Mouse (Mus musculus): ENCODE data around the gene Trim43a. TPM values are rescaled to one million over a fixed set of nuclear protein-coding genes. Genes with fewer than 3 reads are reported as not detected.

The Trim43a gene
- polyA plus RNA-seq (2012; rRNA removed), result 0.08 TPM in 1 of 2 replicates, not detected in the other

GRCm38 (mm10) chr9:88580591-88580990 lies at the start of gene Trim43a:
Gene Trim43a, plus strand, starts transcription at chr9:88580891.

DNA sequence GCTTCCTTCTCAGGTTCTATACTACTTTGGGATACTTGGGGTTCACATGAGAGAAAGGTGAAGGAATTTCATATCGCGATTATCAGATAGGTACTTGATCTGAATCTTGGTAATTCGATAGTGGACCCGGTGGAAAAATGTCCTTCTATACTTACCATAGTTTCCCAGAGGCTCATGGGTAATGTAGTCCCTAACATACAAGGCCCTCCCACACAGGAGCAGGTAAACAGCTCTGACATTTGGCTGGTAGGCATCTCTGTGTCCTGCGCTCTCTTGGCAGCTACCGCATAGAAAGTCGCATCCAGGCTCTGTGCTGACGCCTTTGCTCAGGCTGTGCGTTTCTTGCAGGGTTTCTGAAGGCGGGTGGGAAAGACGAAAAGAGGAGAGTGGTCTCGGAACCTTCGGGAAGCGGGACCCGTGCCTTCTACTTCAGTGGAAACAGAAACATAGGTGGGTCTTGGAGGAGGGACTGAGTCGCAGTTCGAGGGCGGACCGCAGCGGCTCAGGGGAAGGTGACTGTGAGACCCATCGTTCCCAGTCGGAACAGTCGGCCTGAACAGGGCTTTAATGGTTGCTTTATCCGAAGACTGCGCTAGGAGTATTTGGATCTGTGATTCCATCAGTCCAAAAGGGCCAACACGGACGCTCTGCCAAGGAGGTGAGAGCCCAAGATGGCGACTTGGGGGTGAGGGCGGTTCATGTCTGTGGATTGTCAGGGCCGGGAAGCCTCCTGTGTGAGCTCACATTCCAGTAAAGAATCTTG lies 32.7 kb upstream of the Trim43a start, which contains the start of gene Zfp949:
Gene Zfp949, plus strand, starts transcription at position 170 of the 763 bp plus-strand sequence.

Other genes with a start within 250 kb of the Trim43a start
- 4.1 and 4.5 TPM in 2 replicates for gene Snx14, start 141.9 kb upstream of the Trim43a start, polyA plus RNA-seq (2012; rRNA removed)
- not detected in 2 replicates for gene Gm20537, start 124.3 kb upstream of the Trim43a start, polyA plus RNA-seq (2012; rRNA removed)
- 1.7 and 2.3 TPM in 2 replicates for gene Syncrip, start 98.3 kb upstream of the Trim43a start, polyA plus RNA-seq (2012; rRNA removed)
- 0.73 and 1.0 TPM in 2 replicates for gene Zfp949, start 32.9 kb upstream of the Trim43a start, polyA plus RNA-seq (2012; rRNA removed)
- 1.4 and 2.7 TPM in 2 replicates for gene Mthfsl, start 139.4 kb downstream of the Trim43a start, polyA plus RNA-seq (2012; rRNA removed)
- gene Bcl2a1d, start 151.0 kb downstream of the Trim43a start, polyA plus RNA-seq (2012; rRNA removed), result 0.08 TPM in 1 of 2 replicates, not detected in the other

Measured in stomach, adult 2 months (tissue).